Mouse (Mus musculus) adrenal gland, postnatal 25 days (tissue): ENCODE results near the gene Kbtbd12. TPM values are rescaled to one million over a fixed set of nuclear protein-coding genes. Genes with fewer than 3 reads are reported as not detected.

Experiments used
- DNase-seq: peaks from one replicate; pipeline ENCODE4 v3.0.0; 2021; ENCODE audit warnings: mixed read lengths
- total RNA-seq: library from RNA; stranded (reverse); gene quantifications from 2 replicates; pipeline ENCODE4 v1.2.3, GENCODE M21; 2021

Kbtbd12 gene
- total RNA-seq, 1 experiment from 2014 or later: 0.36 TPM

DNA sequence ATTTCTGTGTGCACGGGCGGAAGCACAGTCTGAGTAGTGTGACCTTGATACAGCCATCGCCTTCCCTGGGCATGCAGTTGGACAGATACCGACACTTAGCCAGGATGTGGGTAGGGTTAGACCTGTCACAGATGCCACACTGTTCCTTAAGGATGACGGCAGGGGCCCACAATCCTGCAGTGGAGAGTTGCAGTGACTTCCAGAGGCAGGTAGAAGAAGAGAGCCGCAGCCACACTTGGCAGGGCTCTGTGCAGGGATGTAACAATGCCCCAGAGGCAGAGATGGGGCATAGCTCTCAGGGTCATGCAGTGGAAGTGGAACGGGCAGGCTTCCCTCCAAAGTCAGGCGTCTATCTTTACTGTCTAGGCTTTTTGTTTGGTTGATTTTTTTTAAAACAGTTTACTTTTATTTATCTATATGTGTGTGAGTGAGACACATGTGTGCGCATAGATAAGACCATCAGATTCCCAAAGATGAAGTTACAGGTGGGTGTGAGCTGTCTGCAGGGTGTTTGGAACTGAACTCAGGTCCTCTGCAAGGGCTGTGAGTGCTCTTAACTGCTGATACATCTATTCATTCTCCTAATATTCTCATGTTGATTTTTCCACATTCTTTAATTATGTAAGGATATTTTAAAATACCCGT lies 89.2 kb downstream of the Kbtbd12 start:
- no peak for DNase-seq

DNA sequence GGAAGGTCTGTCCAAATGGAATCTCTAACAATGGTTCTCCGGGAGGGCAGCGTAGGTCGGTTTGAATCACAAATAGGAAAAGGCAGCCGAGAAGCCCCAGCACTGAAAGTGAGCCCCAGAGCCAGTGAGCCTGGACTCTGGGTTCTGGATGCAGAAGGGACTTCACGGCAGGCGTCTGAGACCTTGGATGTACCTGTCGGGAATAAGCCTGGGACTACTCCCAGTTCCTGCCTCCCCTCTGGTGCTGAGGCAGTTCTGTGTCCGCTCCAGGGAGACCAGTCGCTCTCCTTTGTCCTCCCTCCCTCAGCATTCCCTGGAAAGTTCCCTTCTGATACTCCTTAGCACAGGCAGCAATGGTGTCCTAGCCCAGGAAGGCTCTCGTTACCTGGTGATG lies 92.4 kb downstream of the Kbtbd12 start:
- no peak for DNase-seq

DNA sequence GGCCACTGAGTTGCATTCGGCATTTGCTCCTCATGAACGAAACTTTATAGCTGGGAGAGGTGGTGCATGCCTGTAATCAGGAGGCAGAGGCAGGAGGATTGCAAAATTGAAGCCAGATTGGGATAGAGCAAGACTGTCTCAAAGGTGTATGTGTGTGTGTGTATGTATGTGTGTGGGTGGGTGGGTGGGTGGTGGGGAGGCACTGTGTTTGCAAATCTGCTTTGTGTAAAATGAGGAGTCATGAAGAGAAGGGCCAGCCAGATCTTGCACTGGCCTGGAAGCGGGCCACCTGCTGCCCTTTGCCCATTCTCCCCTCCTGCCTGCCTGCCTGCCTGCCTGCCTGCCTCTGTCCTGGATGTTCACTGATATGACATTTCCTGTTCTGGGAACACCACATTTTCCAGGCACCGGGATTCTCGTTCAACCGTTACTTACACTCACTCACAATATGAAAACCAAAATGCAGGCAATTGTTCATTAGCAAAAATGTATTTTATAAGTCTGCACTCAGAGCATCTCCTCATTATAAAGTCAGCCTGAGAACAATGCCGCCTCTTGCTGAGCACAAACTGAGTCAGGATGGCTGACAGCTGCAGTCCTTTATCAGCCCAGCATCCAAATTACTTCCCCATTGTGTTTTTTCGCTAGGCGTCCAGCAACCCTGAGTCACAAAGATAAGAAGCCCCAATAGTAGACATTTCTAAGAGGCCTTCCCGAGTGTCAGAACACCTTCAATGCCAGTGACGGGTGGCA lies 92.9 kb downstream of the Kbtbd12 start:
- no peak for DNase-seq

DNA sequence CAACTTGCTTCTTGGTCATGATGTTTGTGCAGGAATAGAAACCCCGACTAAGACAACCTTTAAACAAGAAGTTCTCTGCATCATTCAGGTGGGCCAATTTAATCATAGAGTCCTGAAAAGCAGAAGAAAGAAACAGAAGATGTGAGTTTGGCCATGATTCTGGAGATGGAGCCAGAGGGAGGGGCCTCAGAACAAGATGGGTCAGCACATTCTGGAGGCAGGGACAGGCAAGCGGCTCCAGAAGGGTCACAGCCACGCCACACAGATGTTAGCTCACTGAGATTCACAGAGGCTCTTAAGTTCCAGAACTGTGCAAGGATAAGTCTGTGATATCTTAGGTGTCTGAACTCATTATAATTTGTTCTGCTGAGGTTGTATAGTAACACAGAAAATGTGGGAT lies 93.5 kb downstream of the Kbtbd12 start:
- DNase-seq: no peak

DNA sequence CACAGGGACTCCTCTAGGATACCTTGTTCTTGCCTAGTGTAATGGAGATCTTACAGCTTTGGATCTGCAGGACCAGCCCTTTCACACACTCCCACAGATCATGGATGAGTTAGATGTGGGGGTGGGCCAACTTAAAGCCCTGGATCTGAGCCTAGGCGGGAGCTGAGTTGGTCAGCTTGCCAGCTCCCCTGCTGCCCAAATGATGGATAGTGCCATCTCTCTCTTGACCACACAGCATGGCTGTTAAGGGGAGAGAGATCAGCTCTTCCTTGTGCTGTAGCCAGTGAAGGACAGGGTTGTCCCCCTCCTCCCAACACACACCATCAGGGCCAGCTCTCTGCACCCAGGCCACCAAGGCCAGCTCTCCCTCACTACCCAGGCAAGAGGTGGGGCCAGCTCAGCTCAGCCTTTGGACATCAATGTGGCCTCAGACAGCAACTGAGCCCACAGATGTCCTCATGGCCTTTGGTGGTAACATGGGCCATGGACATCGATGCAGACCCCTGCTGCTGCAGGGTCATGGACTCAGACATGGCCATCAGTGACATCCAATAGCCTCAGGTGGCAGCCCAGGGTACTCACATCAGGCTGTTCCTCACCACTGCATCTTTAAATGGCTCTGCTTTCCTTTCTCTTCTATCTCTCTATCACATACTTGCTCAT lies 97.5 kb downstream of the Kbtbd12 start:
- peak; percentile 19 for DNase-seq

DNA sequence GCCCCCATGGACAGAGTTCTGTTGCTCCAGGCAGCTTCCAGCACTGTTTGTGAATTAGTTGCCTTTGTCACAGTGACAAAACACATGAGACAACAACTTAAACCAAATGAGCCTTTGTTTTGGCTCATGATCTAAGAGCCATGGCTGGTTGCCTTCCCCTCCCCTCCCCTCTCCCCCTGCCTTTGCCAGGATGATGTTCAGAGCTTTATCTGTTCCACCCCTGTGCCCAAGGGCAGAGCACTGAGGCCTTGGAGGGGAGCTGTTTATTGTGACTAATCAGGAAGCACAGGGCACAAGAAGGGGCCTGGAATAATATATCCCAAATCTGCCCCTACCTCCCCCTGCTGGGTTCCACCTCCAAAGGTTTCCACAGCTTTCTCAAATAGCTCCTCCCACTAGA lies 107.4 kb downstream of the Kbtbd12 start:
- peak; percentile 42 for DNase-seq

DNA sequence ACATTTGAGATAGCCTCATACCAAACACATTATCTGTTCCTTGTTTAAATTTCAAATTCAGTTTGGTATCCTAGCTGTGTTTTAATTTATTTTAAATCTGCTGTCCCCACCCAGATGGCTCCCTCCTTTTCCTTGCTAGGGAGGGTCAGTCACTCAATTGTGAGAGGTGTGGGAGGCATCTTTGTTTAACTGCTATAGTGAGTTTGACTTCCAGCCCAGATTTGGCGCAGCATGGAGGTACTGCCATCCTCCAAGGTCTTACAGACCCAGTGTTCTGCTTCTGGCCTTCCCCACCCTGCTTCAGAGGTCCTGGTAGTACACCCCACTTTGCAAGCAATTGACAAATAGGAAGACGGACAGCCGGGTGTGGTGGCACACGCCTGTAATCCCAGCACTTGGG lies 113.7 kb downstream of the Kbtbd12 start:
- no peak for DNase-seq

DNA sequence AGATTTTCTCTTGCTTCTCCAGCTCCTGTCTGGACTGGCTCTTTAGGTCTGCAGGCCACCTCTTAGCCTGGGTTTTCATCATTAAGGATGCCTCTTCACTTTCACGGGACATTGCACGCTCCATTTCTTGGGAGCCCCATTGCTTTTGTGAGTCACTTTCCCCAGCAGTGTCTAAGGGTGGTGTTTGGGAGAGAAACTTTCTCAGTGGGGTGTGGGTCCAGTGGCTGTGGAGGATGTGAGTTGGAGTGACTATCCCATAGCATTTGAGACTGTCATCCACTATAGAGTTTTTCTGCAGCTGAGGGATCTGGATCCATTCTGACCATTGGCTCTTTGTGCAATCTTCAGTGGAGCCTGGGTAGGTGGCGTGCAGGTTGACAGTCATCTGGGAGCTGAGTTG lies 114.3 kb downstream of the Kbtbd12 start:
- DNase-seq: no peak

DNA sequence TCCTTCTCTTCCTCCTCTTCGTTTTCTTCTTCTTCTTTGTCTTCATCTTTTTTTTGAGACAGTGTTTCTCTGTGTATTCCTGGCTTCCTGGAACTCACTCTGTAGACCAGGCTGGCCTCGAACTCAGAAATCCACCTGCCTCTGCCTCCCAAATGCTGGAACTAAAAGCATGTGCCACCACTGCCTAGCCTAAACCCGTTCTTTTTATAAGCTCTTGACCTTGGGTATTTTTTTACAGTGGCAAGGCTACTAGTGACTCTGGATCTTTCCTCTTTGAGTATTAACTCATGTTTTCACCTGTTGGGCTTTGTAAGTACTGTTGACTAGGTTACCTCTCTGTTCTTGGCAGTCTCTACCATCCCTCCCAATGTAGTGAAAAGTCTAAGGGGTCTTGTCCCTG lies 114.7 kb downstream of the Kbtbd12 start:
- no peak for DNase-seq

DNA sequence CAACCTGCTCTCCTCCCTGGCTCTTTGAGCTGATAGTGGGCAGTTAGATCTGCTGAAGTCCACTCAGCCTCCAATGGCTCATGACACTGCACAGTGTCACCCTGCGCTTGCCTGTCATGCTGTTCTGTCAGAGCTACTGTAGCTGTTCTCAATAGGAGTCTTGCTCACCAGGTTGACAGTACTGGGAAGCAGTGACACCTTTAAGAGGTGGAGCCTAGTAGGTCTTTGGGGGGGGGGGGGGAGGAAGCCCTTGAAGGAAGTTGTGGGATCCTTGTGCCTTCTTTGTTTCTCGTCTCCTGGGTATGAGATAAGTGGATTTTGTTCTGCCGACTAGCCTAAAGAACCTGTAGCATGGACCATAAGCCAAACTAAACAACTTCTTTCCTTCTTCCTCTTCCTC lies 115.1 kb downstream of the Kbtbd12 start:
- no peak for DNase-seq

DNA sequence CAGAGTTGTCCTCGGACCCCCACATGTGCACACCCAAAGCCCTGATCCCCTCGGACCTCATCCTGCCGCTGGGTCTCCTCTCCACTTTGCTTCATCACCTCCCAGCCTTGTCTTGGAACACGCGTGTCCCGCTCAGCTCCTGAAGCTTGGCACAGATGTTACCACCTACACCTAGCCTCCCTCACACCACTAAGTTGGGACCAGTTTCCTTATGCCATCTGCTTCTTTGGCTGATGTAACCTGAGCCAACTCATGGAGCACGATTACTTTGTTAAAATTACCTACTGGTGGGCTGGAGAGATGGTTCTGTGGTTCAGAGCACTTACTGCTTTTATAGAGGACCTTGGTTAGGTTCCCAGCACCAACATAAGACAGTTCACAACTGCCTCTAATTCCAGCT lies 115.9 kb downstream of the Kbtbd12 start:
- DNase-seq: no peak

DNA sequence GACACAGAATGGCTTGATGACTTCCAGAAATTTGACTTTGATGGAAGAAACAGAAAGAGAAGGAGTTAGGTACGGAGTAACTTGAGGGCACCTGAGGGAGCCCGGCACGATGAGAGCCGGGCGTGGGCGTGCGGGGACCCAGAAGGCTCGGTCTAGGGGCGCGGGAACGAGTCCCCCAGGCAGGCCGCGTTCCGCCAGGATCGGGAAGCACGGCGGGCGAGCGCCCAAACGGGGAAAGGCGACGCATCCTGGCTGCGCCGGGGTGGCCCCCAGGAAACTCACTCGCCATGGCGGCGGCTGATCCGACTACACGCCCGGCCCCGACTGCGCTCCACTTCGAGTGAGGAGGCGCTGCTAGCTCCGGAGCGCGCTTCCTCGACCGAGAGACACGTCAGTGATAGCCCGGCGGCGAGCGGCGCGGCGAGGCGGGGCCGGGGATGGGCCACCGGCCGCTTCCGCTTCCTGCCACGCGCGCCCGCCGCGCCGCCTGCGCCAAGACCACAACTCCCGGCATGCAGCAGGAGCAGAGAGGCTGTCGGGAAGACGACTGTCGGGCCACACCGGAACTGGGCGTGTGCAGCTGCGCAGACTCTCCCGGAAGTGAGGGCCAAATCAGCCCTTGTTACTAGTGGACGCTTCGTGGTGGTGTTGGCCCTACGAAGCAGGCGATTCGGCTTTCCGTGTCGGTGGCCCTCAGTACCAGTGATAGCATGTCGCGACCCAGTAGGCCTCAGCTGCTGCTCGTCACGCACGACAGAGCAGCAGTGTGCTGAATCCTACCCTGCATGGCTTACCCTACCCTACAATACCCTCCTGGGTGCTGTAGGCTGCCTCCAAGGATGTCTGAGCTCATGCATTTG lies 119.1 kb downstream of the Kbtbd12 start, which contains the start of gene Sec61a1:
TSS of gene Sec61a1 (minus strand) at position 502 of the 860 bp plus-strand sequence.
- peak; percentile 94 for DNase-seq

DNA sequence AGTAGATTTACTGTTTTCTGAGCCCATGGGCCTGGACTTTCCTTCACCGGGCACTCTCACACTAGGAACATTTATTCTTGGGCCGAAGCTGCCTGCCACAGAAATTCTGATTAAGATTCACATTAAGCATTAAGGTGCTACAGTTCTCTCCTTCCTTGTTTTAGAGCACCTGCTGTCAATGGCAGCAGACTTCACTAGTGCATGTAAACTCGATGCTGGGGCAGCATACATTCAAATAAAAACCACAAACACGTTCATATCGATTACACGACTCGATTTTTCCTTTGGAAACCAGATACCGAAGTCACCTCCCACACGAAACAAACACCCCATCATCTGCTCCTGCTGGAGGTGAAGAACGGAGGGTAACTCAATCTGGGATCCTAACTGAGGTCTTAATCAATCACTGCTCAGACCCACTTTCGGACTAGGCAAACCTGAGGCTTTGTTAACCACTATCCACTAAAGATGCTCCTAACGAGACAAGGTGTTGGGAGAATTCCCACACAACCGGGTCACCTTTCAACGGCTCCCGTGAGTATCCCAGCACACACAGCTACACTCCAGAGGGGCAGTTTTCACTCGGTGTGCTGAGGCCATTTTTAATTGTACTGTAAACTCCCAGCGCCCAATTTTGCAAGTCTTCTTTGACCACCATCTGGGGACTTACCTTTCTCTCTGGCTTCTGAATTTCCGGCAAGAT lies 119.9 kb downstream of the Kbtbd12 start:
- DNase-seq: no peak

DNA sequence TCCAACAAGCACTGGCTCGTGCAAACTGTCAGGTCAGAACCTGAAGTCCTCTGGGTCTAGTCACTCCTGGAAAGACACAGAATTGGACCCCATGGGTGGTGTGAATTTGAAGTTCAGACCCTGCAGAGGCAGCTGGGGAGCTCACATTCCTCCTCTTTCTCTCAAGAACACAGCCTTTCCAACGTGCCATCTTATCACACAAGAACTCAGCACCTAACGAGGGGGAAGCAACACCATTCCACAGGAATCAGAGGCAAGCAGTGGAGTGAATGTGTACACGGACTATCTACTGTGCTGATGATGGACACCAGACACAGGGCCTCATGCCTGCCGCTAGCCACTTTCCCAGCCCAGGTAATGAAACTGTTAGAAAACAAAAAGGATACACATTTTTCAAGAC lies 121.1 kb downstream of the Kbtbd12 start:
- DNase-seq: no peak

DNA sequence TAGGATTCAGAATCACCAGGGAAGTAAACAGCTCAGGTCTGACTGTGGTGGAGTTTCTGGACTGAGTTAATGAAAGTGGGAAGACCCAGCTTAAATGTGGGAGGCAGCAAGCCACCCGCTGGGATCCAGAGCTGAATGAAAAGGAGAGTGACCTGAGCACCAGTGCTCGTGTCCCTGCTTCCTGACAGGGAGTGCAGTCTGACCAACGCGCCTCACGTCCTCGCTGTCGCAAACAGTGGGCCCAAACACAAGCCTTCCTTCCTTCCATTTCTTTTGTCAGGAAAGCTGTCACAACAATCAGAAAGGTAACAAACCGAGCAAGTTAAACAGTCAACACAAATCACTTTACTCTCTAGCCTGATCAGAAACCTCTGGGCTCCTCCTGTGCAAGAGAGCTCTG lies 121.8 kb downstream of the Kbtbd12 start:
- no peak for DNase-seq

DNA sequence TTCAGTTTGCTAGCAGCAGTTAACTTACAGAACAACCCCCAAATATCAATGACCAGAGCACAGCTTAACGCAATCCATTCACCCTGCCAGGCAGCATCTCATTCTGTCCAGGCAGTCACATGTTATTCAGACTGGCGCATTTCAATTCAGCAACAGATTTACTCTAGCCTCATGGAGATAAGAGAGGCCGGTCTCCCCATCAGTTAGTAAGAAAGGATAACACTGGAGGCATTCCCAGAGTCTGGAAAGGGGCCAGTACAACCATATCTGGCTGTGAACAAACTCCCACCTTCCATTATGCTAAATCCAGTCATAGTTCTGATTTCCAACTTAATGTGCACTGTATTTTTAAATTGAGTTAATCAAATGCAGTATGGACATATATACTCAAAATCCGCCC lies 123.2 kb downstream of the Kbtbd12 start:
- no peak for DNase-seq

DNA sequence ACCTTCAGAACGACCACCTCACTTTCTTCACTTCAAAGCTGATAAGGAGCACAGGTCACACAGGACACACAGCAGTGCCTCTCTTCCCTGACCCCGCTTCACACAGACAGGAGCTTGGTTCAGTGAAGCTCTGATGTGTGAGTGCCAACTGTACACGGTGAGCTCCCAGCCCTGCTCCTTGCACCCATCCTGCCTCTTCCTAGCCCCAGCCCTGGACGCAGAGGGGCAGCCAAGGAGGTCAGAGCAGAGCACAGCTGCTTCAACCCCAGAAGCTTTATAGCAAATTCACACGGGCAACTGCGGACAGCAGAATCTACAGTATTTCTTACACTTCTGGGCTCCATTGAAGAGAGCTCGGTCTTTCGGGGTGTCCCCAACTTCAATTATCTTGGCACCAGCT lies 123.8 kb downstream of the Kbtbd12 start:
- no peak for DNase-seq

DNA sequence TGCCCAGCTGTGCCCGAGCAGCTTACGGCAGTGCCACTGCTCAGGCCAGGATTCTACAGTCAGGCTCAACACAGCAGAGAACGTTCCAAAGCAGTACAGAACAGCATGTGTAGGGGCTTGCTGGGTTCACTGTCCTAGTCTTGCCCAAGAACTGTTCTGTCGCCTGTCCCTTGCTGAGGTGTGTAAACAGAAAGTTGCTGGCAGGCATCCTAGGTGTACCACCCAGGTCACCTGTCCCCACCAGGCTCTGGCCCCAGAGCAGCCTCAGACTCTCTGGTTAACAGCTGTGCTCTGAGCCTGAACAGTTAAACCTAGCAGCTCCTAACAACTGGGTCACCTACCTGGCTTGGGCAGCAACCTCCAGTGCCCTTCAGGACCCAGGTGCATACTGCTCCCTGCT lies 134.7 kb downstream of the Kbtbd12 start:
- no peak for DNase-seq

DNA sequence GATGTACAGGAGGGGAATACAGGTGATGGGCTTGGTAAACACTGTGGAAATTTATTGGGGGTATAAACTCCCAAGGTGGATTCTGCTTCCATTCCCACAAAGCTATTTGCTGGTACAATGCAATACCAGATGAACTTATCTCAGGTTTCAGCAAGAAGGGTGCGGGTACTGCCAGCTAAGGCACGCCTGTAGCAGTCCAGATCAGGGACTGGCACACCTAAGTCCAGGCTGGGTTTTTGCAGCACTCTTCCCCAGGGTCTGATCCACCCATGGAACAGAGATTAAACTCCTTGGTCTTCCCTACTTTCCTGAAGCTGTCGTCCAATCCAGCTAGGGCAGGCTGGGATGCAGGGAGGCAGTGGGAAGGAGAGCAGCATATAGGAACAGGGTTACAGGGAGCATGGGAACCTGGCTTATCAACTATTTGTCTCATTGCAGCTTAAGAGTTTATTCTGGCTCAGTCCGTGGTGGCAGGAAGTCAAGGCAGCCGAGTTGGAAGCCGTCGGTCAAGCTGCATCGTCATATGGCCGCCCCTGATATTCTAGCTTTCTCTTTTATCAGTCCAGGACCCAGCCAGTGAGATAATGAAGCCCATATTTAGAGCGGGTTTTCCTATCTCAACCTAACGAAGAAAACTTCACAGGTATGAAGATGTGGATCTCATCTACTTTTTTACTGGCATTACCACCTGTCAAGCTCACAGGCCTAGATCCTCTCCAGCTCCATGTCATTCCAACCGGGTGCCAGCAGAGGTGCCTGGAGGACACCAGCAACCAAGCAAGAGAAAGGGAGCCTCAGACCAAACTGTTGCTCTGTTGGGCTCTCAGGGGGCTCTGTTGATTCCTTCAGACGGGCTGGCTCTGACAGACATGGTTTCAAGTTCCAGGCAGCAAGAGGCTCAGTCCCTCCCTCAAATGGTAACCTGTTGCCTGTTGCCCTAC lies 135.4 kb downstream of the Kbtbd12 start:
- no peak for DNase-seq

DNA sequence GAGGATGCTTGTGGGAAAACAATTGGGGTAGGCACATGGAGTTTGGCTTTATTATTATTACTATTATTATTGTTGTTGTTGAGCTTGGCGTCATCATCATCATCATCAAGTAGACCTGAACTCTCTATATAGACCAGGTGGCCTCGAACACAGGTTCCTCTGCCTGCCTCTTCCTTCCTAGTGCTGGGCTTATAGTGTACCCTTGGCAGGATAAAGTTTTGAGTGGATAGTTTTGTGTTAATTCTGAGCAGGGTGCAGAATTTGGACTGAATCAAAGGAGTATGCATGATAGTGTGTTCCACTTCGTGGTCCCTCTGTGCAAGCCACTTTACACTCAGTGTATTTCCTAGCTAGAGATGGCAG lies 137.4 kb downstream of the Kbtbd12 start:
- DNase-seq: no peak
